Mouse (Mus musculus): ENCODE results near the gene 9930104L06Rik. TPM values are rescaled to one million over a fixed set of nuclear protein-coding genes. Genes with fewer than 3 reads are reported as not detected.
"Not testable (repeated sequence)": the region's sequence is repeated elsewhere in the genome, so short reads cannot be mapped to it uniquely, and the experiment has no call there.

Gene 9930104L06Rik
- total RNA-seq (2014; fragmentation: Nextera tagmentation) (6.9 and 14.1 TPM in 2 replicates), total RNA-seq (2017) (6.3 and 10.5 TPM in 2 replicates)

GRCm38 (mm10) chr4:124936613-124937471 is at the start of gene 9930104L06Rik:
Gene 9930104L06Rik, plus strand, starts transcription at chr4:124937048.
- ATAC-seq (replicated peaks; ENCODE audit: poor library complexity, severe bottlenecking) = peak; percentile 97

- ATAC-seq (replicated peaks; ENCODE audit: poor library complexity, severe bottlenecking) = no peak
These were observed 48.1 kb upstream of the 9930104L06Rik start for GRCm38 (mm10) chr4:124888702-124889101.

GRCm38 (mm10) chr4:124889935-124890334 is 46.9 kb upstream of the 9930104L06Rik start:
- ATAC-seq (replicated peaks; ENCODE audit: poor library complexity, severe bottlenecking) = no peak

- no peak for ATAC-seq (replicated peaks; ENCODE audit: poor library complexity, severe bottlenecking)
These were observed 46.0 kb upstream of the 9930104L06Rik start for GRCm38 (mm10) chr4:124890831-124891230.

GRCm38 (mm10) chr4:124893769-124894168 is 43.1 kb upstream of the 9930104L06Rik start:
- no peak for ATAC-seq (replicated peaks; ENCODE audit: poor library complexity, severe bottlenecking)

- ATAC-seq (replicated peaks; ENCODE audit: poor library complexity, severe bottlenecking) = 0 out of 2 replicates have a peak, but pooled peaks have one; percentile 14
These were observed 42.1 kb upstream of the 9930104L06Rik start for GRCm38 (mm10) chr4:124894508-124895428.

GRCm38 (mm10) chr4:124898428-124898827 is 38.4 kb upstream of the 9930104L06Rik start:
- ATAC-seq (replicated peaks; ENCODE audit: poor library complexity, severe bottlenecking) = no peak

- no peak for ATAC-seq (replicated peaks; ENCODE audit: poor library complexity, severe bottlenecking)
These were observed 36.9 kb upstream of the 9930104L06Rik start for GRCm38 (mm10) chr4:124899906-124900305.

- ATAC-seq (replicated peaks; ENCODE audit: poor library complexity, severe bottlenecking) = no peak
These were observed 31.4 kb upstream of the 9930104L06Rik start for GRCm38 (mm10) chr4:124905417-124905816.

GRCm38 (mm10) chr4:124905971-124906822 is 30.7 kb upstream of the 9930104L06Rik start:
- no peak for ATAC-seq (replicated peaks; ENCODE audit: poor library complexity, severe bottlenecking)

- no peak for ATAC-seq (replicated peaks; ENCODE audit: poor library complexity, severe bottlenecking)
These were observed 8.7 kb upstream of the 9930104L06Rik start for GRCm38 (mm10) chr4:124928102-124928501.

- ATAC-seq (replicated peaks; ENCODE audit: poor library complexity, severe bottlenecking) = not testable (repeated sequence)
These were observed 2.4 kb downstream of the 9930104L06Rik start, which contains the start of gene Cdca8 for GRCm38 (mm10) chr4:124939211-124939610. Gene Cdca8, minus strand, starts transcription at chr4:124939311.

- peak; percentile 70 for ATAC-seq (replicated peaks; ENCODE audit: poor library complexity, severe bottlenecking)
These were observed 6.2 kb downstream of the 9930104L06Rik start for GRCm38 (mm10) chr4:124943022-124943421.

GRCm38 (mm10) chr4:124943781-124944180 is 6.9 kb downstream of the 9930104L06Rik start:
- no peak for ATAC-seq (replicated peaks; ENCODE audit: poor library complexity, severe bottlenecking)

- no peak for ATAC-seq (replicated peaks; ENCODE audit: poor library complexity, severe bottlenecking)
These were observed 8.1 kb downstream of the 9930104L06Rik start for GRCm38 (mm10) chr4:124944961-124945360.

- ATAC-seq (replicated peaks; ENCODE audit: poor library complexity, severe bottlenecking) = no peak
These were observed 12.6 kb downstream of the 9930104L06Rik start for GRCm38 (mm10) chr4:124949488-124949887.

GRCm38 (mm10) chr4:124950181-124951035 is 13.6 kb downstream of the 9930104L06Rik start:
- no peak for ATAC-seq (replicated peaks; ENCODE audit: poor library complexity, severe bottlenecking)

GRCm38 (mm10) chr4:124951036-124951433 is 14.2 kb downstream of the 9930104L06Rik start:
- no peak for ATAC-seq (replicated peaks; ENCODE audit: poor library complexity, severe bottlenecking)

- no peak for ATAC-seq (replicated peaks; ENCODE audit: poor library complexity, severe bottlenecking)
These were observed 16.7 kb downstream of the 9930104L06Rik start for GRCm38 (mm10) chr4:124953546-124953945.
